Mouse (Mus musculus) cerebellum, adult 2 months (tissue): ENCODE measurements around the gene Clec16a.

ENCODE experiments used
- CTCF ChIP-seq: fragments of 200-500 bp; IDR thresholded peaks from 2 replicates; pipeline ENCODE4 v1.5.1; 2011; ENCODE audit warnings: low read depth, mild to moderate bottlenecking, control low read depth, low read length, moderate library complexity, borderline replicate concordance; ENCODE audit not compliant: insufficient read depth
- POLR2A ChIP-seq: fragments of 200-500 bp; IDR thresholded peaks from 2 replicates; pipeline ENCODE4 v1.6.1; 2011; ENCODE audit warnings: low read length, control low read depth, borderline replicate concordance; ENCODE audit not compliant: insufficient read depth

GRCm38 (mm10) chr16:10655236-10655635 lies 110.1 kb downstream of the Clec16a start:
- no peak for TF ChIP-seq POLR2A
- no peak for TF ChIP-seq CTCF
